Mouse (Mus musculus): ENCODE data around the gene Caskin2. TPM values are rescaled to one million over a fixed set of nuclear protein-coding genes. Genes with fewer than 3 reads are reported as not detected.
A peak's percentile ranks its signal among the peaks of the same experiment; 100 is the strongest.

Caskin2 gene
- polyA plus RNA-seq, 1 experiment from 2014 or later, result 20.1 TPM

DNA sequence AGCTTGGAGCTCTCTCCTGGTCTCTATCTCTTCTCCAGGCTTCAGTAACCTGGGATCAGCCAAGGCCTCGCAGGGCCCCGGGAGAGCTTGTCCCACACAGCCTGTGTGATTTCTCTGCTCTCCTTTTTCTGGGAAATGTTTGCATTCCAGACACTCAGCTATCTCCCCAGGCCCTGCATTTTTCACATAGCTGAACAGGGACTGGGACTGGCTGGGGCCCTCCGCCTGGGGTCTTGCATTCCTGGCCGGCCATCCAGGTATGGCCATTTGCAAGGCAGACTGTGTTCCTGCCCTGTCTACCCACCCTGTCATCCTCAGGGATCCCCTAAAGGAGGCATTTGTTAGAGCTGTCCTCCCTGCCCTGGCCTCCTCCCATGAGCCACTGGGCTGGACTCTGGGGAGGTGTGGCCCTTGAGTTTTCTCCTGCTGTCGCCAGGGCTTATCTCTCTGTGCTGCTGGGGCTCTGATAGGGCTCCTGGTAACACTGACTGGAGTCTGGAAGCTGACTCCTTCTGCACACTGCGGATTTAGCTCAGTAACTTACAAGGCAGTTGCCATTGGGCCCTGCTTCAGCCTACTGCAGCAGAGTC lies 28.6 kb upstream of the Caskin2 start:
- peaks cover 72% of the 10 kb centered on the region for H3K4me1 ChIP-seq
- H3K4me3 ChIP-seq, result peak overlapping the region; percentile 3; the same call in 1 of the 2 replicates
- peaks cover 5% of the 10 kb centered on the region; the same call in 1 of the 2 replicates for H3K9me3 ChIP-seq
- WGBS, result 5% methylated on average over 6 of the region's 6 CpGs
- peaks cover 28% of the 10 kb centered on the region for H3K36me3 ChIP-seq
- H3K9ac ChIP-seq, result peak overlapping the region; percentile 55
- H3K4me2 ChIP-seq, result peak overlapping the region; percentile 45
- H3K27ac ChIP-seq (replicated peaks), result peak overlapping the region; percentile 97
- peak; percentile 52; the same call in 1 of the 2 replicates for ATAC-seq (ENCODE audit: extremely low read depth, insufficient number of reproducible peaks, low FRiP score, low TSS enrichment)
- no peaks in the 10 kb centered on the region for H3K27me3 ChIP-seq (replicated peaks)

DNA sequence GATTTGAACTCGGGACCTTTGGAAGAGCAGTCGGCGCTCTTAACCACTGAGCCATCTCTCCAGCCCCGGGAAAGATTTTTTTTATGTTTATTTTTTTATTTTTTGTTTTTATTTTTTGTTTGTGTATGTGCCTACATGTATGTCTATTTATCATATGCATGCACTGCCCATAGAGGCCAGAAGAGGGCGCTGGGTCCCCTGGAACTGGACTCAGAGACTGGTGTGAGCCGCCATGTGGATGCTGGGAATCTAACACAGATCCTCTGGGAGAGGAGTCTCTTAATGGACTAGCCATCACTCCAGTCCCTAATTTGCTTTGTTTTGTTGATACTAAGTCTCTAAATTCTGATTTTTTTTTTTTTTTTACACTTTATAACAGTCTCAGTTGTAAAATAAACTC lies 27.6 kb upstream of the Caskin2 start:
- no peak for ATAC-seq (ENCODE audit: extremely low read depth, insufficient number of reproducible peaks, low FRiP score, low TSS enrichment)
- peaks cover 18% of the 10 kb centered on the region for H3K36me3 ChIP-seq
- WGBS, result 83% methylated on average over 6 of the region's 6 CpGs

DNA sequence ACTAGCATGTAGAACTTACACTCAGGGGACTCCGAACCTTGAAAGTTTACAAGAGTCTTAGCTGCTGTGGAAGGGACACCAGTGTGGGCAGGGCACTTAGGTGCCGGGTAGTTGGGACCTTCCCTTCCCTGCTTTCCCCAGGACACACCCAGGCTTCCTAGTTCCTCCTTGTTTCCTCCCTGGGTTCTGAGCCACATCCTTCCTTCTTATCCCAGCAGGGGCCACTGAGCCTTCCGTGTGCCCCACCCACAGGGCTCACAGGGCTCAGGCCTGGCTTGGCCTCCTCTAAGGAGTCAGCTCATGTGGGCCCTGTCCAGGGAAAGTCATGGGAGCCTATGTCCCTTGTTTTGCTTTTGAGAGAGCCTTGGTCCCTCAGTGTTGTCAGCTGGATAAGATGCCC lies 26.3 kb upstream of the Caskin2 start:
- H3K4me1 ChIP-seq, result peaks cover 87% of the 10 kb centered on the region
- H3K9me3 ChIP-seq, result no peaks in the 10 kb centered on the region
- H3K36me3 ChIP-seq, result peaks cover 5% of the 10 kb centered on the region
- peak overlapping the region; percentile 71 for H3K9ac ChIP-seq
- no peaks in the 10 kb centered on the region for H3K27me3 ChIP-seq (replicated peaks)
- H3K27ac ChIP-seq (replicated peaks), result peak overlapping the region; percentile 72
- no peak for ATAC-seq (ENCODE audit: extremely low read depth, insufficient number of reproducible peaks, low FRiP score, low TSS enrichment)
- H3K4me2 ChIP-seq, result no peak overlapping the region
- WGBS, result 51% methylated on average over 3 of the region's 3 CpGs
- no peak overlapping the region for H3K4me3 ChIP-seq

More for the DNA sequence above, 27.6 kb upstream of the Caskin2 start:
- Histone ChIP-seq H3K9ac (no peak overlapping the region), H3K27ac (replicated peaks) (peak overlapping the region; percentile 97), H3K4me3 (no peak overlapping the region), H3K4me1 (peaks cover 79% of the 10 kb centered on the region), H3K4me2 (no peak overlapping the region), H3K27me3 (replicated peaks) (no peaks in the 10 kb centered on the region), H3K9me3 (peaks cover 5% of the 10 kb centered on the region; the same call in 1 of the 2 replicates)

DNA sequence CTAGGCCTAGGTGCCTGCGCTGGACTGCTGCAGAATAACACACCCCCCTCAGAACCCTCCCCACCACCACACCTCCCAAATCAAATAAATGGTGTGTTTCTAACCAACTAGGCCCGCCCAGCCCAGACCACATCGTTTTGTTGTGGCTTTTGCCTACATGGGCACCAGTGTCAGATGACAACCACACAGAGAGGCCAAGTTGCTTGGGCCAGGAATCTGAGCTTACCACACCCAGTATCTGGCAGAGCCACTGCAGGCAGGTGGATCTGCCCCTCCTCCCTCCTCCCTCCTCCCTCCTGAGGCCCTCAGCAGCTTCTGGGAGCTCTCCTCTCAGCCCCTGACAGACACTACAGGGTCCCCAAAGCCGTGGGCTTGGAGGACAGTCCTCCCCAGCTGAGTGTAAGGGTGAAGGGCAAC lies 25.5 kb upstream of the Caskin2 start:
- Histone ChIP-seq H3K9me3 (no peaks in the 10 kb centered on the region), H3K9ac (peak overlapping the region; percentile 71), H3K27ac (replicated peaks) (peak overlapping the region; percentile 72), H3K36me3 (no peaks in the 10 kb centered on the region), H3K27me3 (replicated peaks) (no peaks in the 10 kb centered on the region), H3K4me2 (no peak overlapping the region), H3K4me1 (peaks cover 87% of the 10 kb centered on the region), H3K4me3 (no peak overlapping the region)
- ATAC-seq (ENCODE audit: extremely low read depth, insufficient number of reproducible peaks, low FRiP score, low TSS enrichment), result no peak
- 42% methylated on average over 4 of the region's 4 CpGs for WGBS

DNA sequence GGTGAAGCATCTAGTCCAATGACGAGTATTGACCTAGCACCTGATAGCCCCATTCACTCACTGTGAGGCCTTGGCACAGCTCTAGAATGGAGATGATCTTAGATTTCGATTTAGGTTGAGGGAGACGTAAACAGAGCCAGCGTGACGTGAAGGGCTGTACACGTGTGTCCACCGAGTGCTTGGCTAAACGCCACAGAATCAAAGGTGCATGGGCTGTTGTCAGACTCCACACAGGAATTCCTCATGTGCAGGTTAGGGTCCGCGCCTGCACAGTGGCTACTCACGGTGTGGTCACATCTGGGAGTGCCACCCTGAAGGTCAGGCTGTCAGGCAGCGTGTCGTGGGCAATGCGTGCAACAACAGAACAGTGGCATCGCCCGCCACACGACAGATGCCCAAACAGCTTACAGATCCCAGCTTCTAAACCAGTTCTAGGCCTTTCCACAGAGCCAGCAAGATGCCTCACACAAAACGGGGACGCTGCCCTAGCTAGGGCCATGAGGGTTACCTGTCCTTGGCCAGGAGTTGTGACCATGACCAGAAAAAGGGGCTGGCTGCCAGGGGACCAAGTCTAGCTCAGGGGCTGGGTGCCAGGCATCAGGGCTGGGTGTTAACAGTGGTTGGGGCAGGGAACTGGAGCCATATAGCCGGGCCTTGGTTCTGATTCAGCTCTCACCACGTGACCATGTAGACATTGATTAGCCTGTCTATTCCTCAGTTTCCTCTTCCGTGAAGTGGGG lies 24.3 kb upstream of the Caskin2 start:
- Histone ChIP-seq H3K36me3 (no peaks in the 10 kb centered on the region), H3K4me3 (no peak overlapping the region), H3K9ac (no peak overlapping the region; the same call in 1 of the 2 replicates), H3K4me2 (no peak overlapping the region), H3K27me3 (replicated peaks) (no peaks in the 10 kb centered on the region), H3K4me1 (peaks cover 87% of the 10 kb centered on the region), H3K27ac (replicated peaks) (peak overlapping the region; percentile 51), H3K9me3 (no peaks in the 10 kb centered on the region)
- no peak for ATAC-seq (ENCODE audit: extremely low read depth, insufficient number of reproducible peaks, low FRiP score, low TSS enrichment)
- WGBS, result 89% methylated on average over 22 of the region's 22 CpGs

DNA sequence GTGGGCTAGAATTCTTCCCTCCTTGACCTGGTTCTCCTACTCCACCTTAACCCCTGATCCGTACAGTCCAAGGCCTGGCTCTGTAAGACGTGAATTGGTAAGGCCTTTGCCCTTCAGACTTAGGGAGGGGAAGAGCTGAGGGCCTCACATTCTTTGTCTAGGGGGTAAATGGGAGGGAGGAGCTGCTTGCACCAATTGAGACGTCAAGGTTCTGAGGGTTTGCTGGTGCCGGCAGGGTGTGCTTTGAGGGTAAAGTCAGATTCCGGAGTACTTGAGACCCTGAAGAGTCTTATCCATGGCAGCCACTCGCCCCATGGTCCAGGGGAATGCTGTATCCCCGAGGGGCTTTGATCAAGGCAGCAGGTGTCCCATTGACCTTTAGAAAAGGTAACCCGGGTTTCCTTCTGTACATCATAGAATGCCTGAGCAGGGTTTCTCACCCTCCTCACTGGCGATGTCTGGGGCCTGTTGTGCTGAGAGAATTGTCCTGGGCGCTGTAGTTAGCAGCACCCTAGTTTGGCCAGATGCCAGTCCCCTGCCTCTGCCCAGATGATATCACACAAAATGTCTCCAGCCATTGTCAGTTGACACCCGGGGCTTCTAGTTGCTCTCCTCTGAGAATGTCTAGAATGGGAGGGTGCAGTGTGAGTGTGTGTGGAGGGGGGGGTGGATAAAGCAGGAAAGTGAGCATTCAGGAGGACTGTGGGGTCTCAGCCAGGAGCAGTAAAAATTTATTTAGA lies 23.4 kb upstream of the Caskin2 start:
- peaks cover 87% of the 10 kb centered on the region for H3K4me1 ChIP-seq
- H3K27ac ChIP-seq (replicated peaks), result peak overlapping the region; percentile 51
- WGBS, result 36% methylated on average over 11 of the region's 11 CpGs
- ATAC-seq (ENCODE audit: extremely low read depth, insufficient number of reproducible peaks, low FRiP score, low TSS enrichment), result no peak
- no peaks in the 10 kb centered on the region for H3K9me3 ChIP-seq
- H3K36me3 ChIP-seq, result no peaks in the 10 kb centered on the region
- H3K4me3 ChIP-seq, result no peak overlapping the region
- no peaks in the 10 kb centered on the region for H3K27me3 ChIP-seq (replicated peaks)
- H3K4me2 ChIP-seq, result no peak overlapping the region
- H3K9ac ChIP-seq, result peak overlapping the region; percentile 20; the same call in 1 of the 2 replicates

DNA sequence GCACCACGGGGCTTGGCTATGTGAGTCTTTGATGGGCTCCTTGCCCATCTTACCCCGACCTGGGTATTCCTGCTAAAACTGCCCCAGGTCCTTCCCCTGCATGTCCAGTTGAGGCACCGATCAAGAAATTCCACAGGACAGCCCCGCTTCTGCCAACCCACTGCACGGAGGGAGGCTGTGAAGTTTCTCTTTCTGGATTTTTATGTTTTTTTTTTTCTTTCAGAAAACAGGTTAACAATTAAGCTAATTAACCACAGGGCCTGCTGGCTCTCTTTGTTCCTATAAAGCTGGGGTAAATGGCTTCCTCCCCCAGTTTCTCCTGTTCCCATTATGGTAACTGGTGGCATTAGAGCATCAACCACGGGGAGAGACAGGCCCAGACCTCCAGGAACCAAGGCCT lies 20.6 kb upstream of the Caskin2 start:
- peaks cover 92% of the 10 kb centered on the region for H3K4me1 ChIP-seq
- H3K4me3 ChIP-seq, result no peak overlapping the region
- H3K9ac ChIP-seq, result peak overlapping the region; percentile 70; the same call in 1 of the 2 replicates
- 71% methylated on average over 6 of the region's 6 CpGs for WGBS
- no peak for ATAC-seq (ENCODE audit: extremely low read depth, insufficient number of reproducible peaks, low FRiP score, low TSS enrichment)
- no peaks in the 10 kb centered on the region for H3K27me3 ChIP-seq (replicated peaks)
- H3K4me2 ChIP-seq, result peak overlapping the region; percentile 56; the same call in 1 of the 2 replicates
- H3K36me3 ChIP-seq, result no peaks in the 10 kb centered on the region
- peak overlapping the region; percentile 93 for H3K27ac ChIP-seq (replicated peaks)
- no peaks in the 10 kb centered on the region for H3K9me3 ChIP-seq

DNA sequence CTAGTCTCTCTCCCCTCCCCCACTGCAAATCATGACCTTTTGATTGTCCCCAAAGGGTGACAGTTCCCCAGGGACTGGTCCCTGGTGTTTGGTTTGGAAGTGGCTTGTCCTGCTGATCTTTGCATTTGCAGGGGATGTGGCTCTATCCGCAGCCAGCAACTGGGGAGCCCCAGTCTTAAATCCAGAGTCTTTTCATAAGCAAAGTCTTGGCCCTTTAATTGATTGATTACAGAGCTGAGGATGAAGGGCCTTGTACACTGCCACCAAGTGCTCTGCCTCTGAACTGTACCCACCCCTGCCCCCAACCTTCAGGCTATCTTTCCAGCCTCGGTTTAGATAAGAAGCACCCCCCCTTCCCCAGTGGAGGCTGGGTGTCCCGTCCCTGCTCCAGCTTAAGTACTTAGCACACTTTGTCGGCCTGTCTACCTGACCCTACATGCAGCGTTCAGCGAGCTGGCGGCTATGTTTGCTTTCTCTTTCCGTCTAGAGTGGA lies 19.6 kb upstream of the Caskin2 start:
- Histone ChIP-seq H3K4me1 (peaks cover 91% of the 10 kb centered on the region), H3K27ac (replicated peaks) (peak overlapping the region; percentile 93), H3K36me3 (no peaks in the 10 kb centered on the region), H3K9ac (peak overlapping the region; percentile 70), H3K9me3 (no peaks in the 10 kb centered on the region), H3K4me3 (0 out of 2 replicates have a peak overlapping the region, but pooled peaks have one; percentile 11), H3K4me2 (peak overlapping the region; percentile 56), H3K27me3 (replicated peaks) (no peaks in the 10 kb centered on the region)
- 6% methylated on average over 8 of the region's 8 CpGs for WGBS
- ATAC-seq (ENCODE audit: extremely low read depth, insufficient number of reproducible peaks, low FRiP score, low TSS enrichment), result 0 out of 2 replicates have a peak, but pooled peaks have one; percentile 3

DNA sequence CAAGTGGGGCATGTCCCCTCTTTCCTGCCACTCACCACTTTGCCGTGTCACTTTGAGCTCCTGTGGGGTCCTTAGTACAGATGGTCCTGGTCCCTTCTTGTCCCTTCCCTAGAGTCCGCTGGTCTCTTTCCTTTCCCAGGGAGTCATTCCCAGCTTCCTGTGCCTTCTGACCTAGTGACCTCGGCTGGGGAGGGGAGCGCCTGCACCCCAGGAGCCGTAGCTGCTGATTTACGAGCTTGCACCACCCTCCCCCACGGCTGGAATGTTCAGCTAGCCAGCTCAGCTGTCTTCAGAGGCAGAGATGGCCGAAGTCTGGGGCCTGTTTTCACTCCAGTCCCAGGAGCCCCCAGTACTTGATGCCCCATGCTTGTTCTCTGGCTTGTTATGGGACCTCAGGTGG lies 19.1 kb upstream of the Caskin2 start:
- no peaks in the 10 kb centered on the region for H3K36me3 ChIP-seq
- WGBS, result 5% methylated on average over 8 of the region's 8 CpGs
- peak overlapping the region; percentile 56 for H3K4me2 ChIP-seq
- no peak overlapping the region for H3K4me3 ChIP-seq
- H3K27me3 ChIP-seq (replicated peaks), result no peaks in the 10 kb centered on the region
- peaks cover 86% of the 10 kb centered on the region for H3K4me1 ChIP-seq
- peak overlapping the region; percentile 93 for H3K27ac ChIP-seq (replicated peaks)
- no peaks in the 10 kb centered on the region for H3K9me3 ChIP-seq
- H3K9ac ChIP-seq, result peak overlapping the region; percentile 70
- no peak for ATAC-seq (ENCODE audit: extremely low read depth, insufficient number of reproducible peaks, low FRiP score, low TSS enrichment)

DNA sequence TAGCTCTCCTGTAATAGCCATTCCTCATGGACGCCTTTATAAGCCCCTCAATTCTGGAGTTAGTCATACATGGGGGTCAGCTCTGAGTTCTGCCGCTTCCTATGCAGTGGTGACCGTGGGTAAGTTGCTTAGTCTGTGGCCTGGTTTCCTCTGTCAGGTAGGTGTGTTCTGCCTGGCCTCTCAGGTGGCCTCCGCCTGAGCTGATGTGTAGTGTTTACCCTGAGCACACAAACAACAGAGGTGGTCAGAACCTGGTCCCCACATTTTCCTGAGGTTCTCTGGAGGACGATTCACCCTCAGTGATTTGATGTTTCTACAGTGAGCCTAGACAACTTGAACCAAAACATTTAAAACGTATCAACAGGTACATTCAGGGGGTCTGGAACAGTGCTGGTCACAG lies 18.6 kb upstream of the Caskin2 start:
- 59% methylated on average over 6 of the region's 6 CpGs for WGBS
- H3K4me1 ChIP-seq, result peaks cover 86% of the 10 kb centered on the region
- H3K36me3 ChIP-seq, result no peaks in the 10 kb centered on the region
- peak overlapping the region; percentile 70 for H3K9ac ChIP-seq
- no peaks in the 10 kb centered on the region for H3K27me3 ChIP-seq (replicated peaks)
- no peak for ATAC-seq (ENCODE audit: extremely low read depth, insufficient number of reproducible peaks, low FRiP score, low TSS enrichment)
- H3K4me3 ChIP-seq, result no peak overlapping the region
- peak overlapping the region; percentile 56 for H3K4me2 ChIP-seq
- peak overlapping the region; percentile 93 for H3K27ac ChIP-seq (replicated peaks)
- no peaks in the 10 kb centered on the region for H3K9me3 ChIP-seq

DNA sequence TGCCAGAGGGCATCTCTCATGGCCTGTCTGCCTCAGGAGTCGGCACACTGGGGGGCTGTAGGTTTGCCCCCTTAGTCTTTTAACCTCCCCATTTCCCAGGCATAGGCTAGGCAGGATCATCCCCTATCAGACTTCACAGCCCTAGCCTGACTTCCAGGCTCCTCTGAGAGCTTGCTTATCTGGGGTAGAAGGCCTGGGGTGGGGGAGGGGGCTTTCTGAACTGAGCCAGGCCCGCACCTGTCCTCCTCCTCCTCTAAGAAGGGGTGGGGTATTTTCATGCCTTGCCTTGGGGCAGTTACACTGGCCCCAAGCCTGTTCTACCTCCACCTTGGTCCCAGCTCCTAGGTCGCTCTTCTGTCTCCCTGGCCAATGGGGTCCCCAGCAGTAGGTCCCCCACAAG lies 18.1 kb upstream of the Caskin2 start:
- Histone ChIP-seq H3K9me3 (no peaks in the 10 kb centered on the region), H3K36me3 (no peaks in the 10 kb centered on the region), H3K9ac (peak overlapping the region; percentile 61), H3K27me3 (replicated peaks) (no peaks in the 10 kb centered on the region), H3K4me3 (no peak overlapping the region), H3K4me2 (peak overlapping the region; percentile 32), H3K4me1 (peaks cover 84% of the 10 kb centered on the region), H3K27ac (replicated peaks) (peak overlapping the region; percentile 93)
- no peak for ATAC-seq (ENCODE audit: extremely low read depth, insufficient number of reproducible peaks, low FRiP score, low TSS enrichment)
- WGBS, result 33% methylated on average over 3 of the region's 3 CpGs

Data from heart, embryonic 13.5 days (tissue).